Mouse (Mus musculus) left cerebral cortex, adult 9 months (tissue): ENCODE measurements around the gene Kcnb1.
A peak's percentile ranks its signal among the peaks of the same experiment; 100 is the strongest.

ENCODE experiments used
- DNase-seq, 2 experiments: peaks; one replicate each; pipeline ENCODE4 v3.0.0; 2022; ENCODE audit warnings: low spot score in 2 of 2

Kcnb1 gene

GRCm38 (mm10) chr2:167080387-167080786 lies 109.6 kb downstream of the Kcnb1 start:
- DNase-seq = no peak

- peak; percentile 65 to 90 for DNase-seq
Observed at GRCm38 (mm10) chr2:167079535-167080257, 110.3 kb downstream of the Kcnb1 start.

DNA sequence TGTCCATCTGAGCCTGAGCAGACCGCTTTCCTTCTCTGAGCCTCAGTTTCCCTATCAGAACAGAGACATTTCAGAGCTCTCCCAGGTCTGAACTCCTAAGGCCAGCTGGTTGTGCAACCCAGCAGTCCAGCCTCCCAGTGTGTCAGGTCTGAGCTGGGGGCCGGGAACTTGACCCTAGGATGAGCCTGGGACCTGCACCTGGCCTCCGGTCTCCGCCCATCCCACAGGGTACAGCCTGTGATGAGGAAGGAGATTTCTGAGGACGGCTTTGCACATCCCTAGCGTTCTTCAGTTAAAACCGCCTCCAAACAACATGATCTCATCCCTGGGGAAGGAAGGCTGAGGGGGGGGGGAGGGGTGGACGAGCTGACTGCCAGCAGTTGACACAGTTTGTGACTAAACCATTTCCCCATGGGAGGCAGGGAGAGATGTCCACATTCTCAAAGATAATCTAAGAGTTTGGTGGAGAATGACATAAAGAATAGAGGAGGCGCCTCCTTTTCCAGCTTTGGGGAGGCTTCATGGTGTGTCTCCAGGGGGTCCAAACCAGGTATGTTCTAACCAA lies 110.9 kb downstream of the Kcnb1 start:
- DNase-seq = no peak

DNA sequence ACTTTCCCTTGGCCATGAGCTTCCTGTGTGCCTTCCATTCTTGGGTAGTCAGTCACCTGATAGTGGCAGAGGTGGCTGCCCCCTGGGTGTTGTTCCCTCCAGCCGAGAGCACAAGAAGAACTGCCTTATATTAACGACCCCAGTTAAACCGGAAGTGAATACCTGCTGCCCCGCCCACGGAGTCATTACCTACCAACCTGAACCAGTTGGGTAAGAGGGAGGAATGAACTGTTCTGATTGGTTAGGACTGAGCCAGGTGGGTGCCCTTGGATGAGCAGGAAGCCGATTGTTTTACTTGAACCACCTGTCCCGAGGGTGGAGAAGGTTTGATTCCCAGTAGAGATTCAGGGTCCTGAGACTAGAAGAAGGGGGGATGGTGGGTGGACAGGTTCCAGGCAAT lies 111.5 kb downstream of the Kcnb1 start:
- no peak for DNase-seq

- no peak for DNase-seq
Observed at GRCm38 (mm10) chr2:167077199-167077962, 112.6 kb downstream of the Kcnb1 start.

DNA sequence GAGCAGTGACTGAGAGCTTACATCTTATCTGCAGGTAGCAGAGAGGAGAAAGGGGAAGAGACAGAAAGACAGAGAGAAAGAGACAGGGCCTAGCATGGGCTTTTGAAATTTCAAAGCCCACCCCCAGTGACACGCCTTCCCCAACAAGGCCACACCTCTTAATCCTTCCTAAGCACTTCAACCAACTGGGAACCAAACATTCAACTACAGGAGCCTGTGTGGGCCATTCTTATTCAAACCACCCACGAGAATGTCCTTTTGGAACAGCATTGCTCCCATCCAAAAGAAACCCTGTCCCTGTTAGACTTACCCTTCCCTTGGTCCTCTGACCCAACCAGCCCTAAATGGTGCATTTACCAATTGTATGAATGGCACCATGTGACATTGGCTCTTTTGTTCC lies 113.2 kb downstream of the Kcnb1 start:
- DNase-seq = no peak

DNA sequence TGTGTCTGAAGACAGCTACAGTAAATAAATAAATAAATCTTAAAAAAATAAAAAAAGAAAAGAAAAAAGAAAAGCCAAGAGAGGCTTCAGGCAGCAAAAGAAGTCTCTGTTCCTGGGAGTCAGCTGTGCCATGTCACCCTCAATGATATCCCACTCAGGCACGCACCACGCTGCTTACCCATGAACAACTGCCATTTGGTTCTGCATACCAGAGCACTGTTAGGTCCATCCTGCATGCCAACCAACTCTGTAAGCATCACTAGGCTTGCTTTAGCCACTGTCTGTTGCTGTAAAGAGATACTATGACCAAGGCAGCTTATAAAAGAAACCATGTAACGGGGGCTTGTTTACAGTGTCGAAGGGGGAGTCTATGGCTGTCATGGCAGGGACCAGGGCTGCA lies 113.6 kb downstream of the Kcnb1 start:
- DNase-seq = no peak

DNA sequence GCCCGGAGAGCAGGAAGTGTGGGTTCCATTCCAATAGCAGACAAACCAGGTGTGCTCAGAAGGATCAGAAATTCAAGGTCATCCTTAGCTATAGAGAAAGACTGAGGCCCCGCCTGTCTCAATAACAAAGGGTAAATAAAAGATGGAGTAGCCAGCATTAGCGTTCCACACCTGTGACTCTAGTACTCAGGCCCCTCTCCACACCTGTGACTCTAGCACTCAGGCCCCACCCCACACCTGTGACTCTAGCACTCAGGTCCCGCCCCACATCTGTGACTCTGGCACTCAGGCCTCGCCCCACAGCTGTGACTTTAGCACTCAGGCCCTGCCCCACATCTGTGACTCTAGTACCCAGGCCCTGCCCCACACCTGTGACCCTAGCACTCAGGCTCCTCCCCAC lies 115.4 kb downstream of the Kcnb1 start:
- DNase-seq = no peak

GRCm38 (mm10) chr2:167071641-167072601 lies 118.0 kb downstream of the Kcnb1 start:
- peak; percentile 90 to 98 for DNase-seq

GRCm38 (mm10) chr2:167071266-167071640 lies 118.7 kb downstream of the Kcnb1 start:
- no peak for DNase-seq

GRCm38 (mm10) chr2:167070341-167070740 lies 119.6 kb downstream of the Kcnb1 start:
- DNase-seq = no peak

DNA sequence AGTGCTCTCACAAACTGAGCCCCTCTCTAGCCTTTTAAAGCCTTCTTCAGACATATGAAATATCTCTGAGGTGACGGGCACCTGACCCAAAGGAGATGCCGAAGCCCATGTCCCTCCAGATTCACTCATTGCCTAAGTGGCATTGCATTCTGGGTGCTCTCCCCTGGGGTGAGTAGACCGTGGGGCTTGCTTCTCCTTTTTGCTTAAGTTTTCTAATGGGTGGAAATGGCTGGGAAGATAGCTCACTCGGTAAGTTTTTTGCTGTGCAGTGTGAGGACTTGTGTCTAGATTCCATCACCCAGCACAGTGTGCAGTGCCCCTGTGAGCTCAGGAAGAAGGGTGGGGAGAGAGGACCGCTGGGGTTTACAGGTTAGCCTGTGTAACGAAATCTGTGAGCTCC lies 122.4 kb downstream of the Kcnb1 start:
- no peak for DNase-seq

DNA sequence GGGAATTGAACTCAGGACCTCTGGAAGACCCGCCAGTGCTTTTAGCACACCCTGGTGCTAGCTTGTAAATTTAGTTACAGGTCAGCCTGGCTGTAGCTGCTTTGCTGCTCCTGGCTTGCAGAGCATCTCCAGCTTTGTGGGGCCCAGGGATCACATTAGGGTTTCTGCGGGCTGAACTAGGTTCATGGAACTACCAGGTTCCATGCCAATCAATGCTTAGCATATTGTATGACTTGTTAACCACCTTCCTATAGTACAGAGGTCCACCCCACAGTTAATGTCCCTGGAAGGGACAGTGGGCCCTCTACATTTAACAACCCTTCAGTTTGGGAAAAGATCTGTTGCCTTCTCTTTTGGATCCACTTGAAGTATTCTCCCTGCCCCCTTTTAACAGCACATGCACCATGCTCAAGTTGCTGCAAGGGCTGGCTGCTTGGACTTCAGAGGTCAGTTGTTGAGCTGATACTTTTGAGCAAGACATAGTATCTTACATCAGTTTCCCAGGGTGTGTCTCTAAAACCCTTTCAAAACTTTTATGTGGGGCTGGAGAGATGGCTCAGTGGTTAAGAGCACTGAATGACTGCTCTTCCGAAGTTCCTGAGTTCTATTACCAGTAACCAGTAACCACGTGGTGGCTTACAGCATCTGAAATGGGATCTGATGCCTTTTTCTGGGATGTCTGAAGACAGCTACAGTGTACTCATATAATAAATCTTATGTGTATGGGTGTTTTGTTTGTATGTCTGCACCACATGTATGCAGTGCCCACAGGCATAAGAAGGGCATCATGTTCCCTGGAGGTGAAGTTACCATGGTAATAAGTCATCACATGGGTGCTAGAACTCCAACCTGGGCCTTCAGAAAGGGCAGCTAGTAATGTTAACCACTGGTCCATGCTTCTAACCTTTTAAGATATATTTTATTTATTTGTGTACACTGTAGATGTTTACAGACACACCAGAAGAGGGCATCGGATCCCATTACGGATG lies 123.1 kb downstream of the Kcnb1 start:
- no peak for DNase-seq

DNA sequence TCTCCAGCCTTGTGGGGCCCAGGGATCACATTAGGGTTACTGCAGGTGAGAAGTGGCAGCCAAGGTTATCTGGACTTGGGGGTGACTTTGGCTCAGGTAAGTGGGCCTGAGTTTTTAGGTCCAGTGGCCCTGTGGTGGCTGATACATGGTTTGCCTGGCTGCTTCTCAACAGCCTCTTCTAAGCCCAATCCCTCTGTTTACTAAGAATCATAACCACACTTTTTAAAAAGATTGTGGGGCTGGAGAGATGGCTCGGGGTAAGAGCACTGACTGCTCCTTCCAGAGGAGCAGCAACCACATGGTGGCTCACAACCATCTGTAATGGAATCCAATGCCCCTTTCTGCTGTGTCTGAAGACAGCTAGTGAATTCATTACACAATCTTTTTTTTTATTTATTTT lies 123.9 kb downstream of the Kcnb1 start:
- no peak for DNase-seq

GRCm38 (mm10) chr2:167064601-167065295 lies 125.2 kb downstream of the Kcnb1 start:
- no peak for DNase-seq

DNA sequence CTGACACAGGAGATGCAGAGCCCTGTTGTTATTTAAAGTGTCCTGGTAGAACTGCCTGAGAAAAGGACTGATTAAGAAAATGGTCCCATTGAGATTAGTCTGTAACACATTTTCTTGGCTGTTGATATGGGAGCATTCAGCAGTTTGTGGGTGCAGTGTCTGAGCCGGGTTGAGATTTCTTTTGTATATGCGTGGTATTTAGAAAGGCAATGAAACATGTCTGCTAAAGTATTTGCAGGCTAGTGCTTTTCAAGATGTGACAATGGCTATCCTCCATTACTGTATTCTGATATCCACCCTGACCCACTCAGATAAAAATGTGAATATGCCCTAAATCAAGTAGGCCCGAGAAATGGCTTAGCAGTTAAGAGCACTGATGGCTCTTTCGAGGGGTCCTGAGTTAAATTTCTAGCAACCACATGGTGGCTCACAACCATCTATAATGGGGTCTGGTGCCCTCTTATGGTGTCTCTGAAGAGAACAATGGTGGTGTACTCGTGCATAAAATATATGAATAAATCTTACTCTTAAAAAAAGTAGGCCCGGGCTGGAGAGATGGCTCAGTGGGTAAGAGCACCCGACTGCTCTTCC lies 126.0 kb downstream of the Kcnb1 start:
- no peak for DNase-seq

DNA sequence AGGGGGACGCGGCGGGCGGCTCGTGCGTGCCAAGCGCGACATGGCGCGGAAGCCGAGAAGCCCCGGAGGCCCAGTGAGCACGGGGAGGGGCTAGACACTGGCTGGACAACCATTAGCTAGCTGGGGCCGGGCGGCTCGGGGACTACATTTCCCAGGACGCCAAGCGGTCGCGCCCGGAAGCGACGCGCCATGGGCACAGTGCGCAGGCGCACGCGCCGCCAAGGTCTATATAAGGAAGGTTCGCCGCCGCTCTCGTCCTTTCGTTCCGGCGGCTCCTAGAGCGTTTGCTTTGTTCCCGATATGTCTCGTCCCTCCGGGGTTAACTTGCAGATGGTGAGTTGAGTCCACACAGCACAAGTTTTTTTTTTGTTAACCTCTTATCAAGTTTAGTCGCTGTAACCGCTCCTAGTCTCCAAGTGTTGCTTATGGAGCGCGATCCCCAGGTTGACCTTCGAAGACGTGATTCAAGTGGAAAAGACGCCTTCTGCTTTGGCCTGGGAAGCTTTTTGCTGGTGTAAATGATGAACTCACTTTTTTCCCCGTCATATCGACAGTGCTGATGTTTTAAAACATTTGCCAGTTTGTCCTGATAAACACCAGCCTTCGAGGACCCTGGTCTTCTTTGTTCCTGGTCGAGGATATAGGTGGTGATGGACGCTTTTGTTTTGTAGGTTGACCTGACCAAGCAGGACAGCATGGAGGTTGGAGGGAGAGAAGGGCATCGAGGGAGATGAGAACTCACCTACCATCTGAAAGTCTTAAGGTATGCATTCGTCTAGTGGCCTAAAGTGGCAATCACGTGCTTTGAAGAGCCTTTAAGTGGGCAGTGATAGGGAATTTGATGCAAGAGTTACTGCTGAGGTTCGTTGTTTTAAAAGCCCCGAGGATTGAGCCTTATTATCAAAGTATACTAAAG lies 126.7 kb downstream of the Kcnb1 start, which contains the start of gene Znfx1:
Gene Znfx1, minus strand, starts transcription at position 51 of the 916 bp plus-strand sequence.
- peak; percentile 89 to 96 for DNase-seq

GRCm38 (mm10) chr2:167062497-167062911 lies 127.5 kb downstream of the Kcnb1 start:
- DNase-seq = peak; percentile 73 to 84
